Mouse (Mus musculus): Measurements from ENCODE around the gene Bace2. TPM values are rescaled to one million over a fixed set of nuclear protein-coding genes. Genes with fewer than 3 reads are reported as not detected.

Bace2 gene
- polyA plus RNA-seq, 1 experiment: 2.2 TPM

DNA sequence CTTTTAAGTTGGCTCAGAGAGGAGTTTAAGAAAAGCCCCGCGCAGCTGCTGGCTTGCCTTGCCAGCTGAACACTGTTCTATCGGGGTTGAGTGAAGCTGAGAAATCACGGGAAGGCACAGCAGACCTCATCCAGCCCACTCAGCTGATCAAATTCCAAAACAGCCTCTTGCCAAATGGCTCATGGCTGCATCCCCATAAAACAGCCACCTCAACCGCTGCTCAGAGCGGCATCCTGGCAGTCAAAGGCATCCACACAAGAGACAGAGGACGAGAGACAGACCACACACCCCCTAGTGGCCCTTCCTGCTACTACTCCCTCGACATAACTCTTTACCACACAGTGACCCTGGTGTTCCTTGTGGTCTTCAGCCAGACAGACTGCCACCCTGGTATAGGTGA lies 30.6 kb upstream of the Bace2 start:
- no peaks in the 10 kb centered on the region for H3K27me3 ChIP-seq (ENCODE audit: control insufficient read depth, insufficient read depth, low read length)
- no peak overlapping the region for H3K27ac ChIP-seq (ENCODE audit: insufficient read depth, low read length)
- no peak for DNase-seq
- H3K4me1 ChIP-seq (ENCODE audit: control insufficient read depth, insufficient read depth, low read length): no peaks in the 10 kb centered on the region
- H3K4me3 ChIP-seq (replicated peaks; ENCODE audit: insufficient read depth, low read depth, low read length): no peak overlapping the region
- 10% methylated on average over 8 of the region's 8 CpGs for WGBS
- no peak for TF ChIP-seq POLR2A (IDR thresholded peaks at IDR 0.05; ENCODE audit: borderline replicate concordance, insufficient read depth, low read length)
- TF ChIP-seq CTCF (IDR thresholded peaks at IDR 0.05; ENCODE audit: borderline replicate concordance, insufficient read depth, low read depth, low read length): peak; percentile 11; the same call in 1 of the 2 replicates

DNA sequence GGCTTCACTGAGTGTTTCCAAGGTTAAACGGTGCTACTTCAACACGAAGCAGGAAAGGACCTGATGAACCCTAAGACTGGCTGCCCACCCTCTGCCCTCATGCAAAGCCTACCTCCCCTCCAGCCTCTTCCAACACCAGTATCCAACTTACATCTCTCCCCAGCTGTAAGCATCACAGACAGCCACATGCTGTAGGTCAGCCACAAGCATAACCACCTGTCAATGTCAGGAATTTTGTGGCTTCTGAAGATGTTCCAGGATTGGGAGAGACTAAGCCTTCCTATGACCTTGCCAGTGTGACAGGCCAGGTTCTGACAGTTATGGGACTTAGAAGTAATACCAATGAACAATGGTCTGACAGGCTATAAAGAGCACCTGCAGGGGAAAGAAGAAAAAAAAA lies 27.9 kb upstream of the Bace2 start:
- no peak overlapping the region for H3K4me3 ChIP-seq (replicated peaks; ENCODE audit: insufficient read depth, low read depth, low read length)

DNA sequence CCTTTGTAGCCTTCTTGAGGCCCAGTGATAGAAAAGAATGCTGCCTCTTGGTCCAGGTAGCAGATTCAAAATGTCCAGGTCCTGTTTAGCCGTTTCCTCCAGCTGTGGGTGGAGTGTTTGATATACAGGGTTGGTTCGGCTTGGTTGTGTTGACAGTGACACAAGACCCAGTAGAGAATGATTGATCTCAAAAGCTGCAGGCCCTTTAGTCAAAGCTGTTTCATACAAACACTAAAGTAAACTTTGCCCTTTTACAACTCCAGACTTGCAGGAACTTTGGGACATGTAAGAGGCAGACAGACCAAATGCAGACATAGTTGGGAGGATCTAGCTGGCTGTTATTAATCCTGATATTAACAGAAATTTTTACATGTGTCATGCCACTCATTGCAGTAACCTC lies 3.5 kb upstream of the Bace2 start:
- no peak overlapping the region for H3K4me3 ChIP-seq (replicated peaks; ENCODE audit: insufficient read depth, low read depth, low read length)
- peaks cover 5% of the 10 kb centered on the region; the same call in 1 of the 2 replicates for H3K27me3 ChIP-seq (ENCODE audit: control insufficient read depth, insufficient read depth, low read length)
- no peak overlapping the region for H3K27ac ChIP-seq (ENCODE audit: insufficient read depth, low read length)
- DNase-seq: no peak
- 89% methylated on average over 2 of the region's 2 CpGs for WGBS
- TF ChIP-seq POLR2A (IDR thresholded peaks at IDR 0.05; ENCODE audit: borderline replicate concordance, insufficient read depth, low read length): no peak
- TF ChIP-seq CTCF (IDR thresholded peaks at IDR 0.05; ENCODE audit: borderline replicate concordance, insufficient read depth, low read depth, low read length): no peak
- peaks cover 6% of the 10 kb centered on the region for H3K4me1 ChIP-seq (ENCODE audit: control insufficient read depth, insufficient read depth, low read length)

More for the DNA sequence above, 27.9 kb upstream of the Bace2 start:
- Histone ChIP-seq H3K4me1 (ENCODE audit: control insufficient read depth, insufficient read depth, low read length) (no peaks in the 10 kb centered on the region), H3K27ac (ENCODE audit: insufficient read depth, low read length) (no peak overlapping the region), H3K27me3 (ENCODE audit: control insufficient read depth, insufficient read depth, low read length) (no peaks in the 10 kb centered on the region)
- no peak for TF ChIP-seq CTCF (IDR thresholded peaks at IDR 0.05; ENCODE audit: borderline replicate concordance, insufficient read depth, low read depth, low read length)
- TF ChIP-seq POLR2A (IDR thresholded peaks at IDR 0.05; ENCODE audit: borderline replicate concordance, insufficient read depth, low read length): no peak
- no peak for DNase-seq
- 83% methylated on average over 2 of the region's 2 CpGs for WGBS

DNA sequence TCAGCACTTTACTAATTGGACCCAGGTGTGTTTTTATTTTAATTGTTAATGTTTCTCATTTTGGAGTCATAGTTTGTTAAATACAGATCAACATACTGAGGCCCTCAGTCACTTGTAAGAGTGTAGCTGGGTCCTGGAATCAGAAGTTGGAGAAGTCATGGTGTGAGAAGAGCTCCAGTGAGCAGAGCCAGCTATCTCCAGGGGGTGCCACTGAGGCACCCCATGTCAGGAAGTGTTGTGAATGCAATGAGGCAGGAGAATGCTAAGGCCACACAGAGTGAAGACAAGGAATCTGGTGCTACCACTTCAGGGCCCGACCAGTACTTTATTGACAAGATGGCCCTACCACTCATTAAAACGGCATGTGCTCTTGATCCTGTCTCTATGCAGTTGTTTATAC lies 1.9 kb upstream of the Bace2 start:
- TF ChIP-seq CTCF (IDR thresholded peaks at IDR 0.05; ENCODE audit: borderline replicate concordance, insufficient read depth, low read depth, low read length) (no peak), POLR2A (IDR thresholded peaks at IDR 0.05; ENCODE audit: borderline replicate concordance, insufficient read depth, low read length) (no peak)
- H3K4me1 ChIP-seq (ENCODE audit: control insufficient read depth, insufficient read depth, low read length): peaks cover 6% of the 10 kb centered on the region
- DNase-seq: no peak
- WGBS: 84% methylated on average over 2 of the region's 2 CpGs
- H3K4me3 ChIP-seq (replicated peaks; ENCODE audit: insufficient read depth, low read depth, low read length): no peak overlapping the region
- H3K27me3 ChIP-seq (ENCODE audit: control insufficient read depth, insufficient read depth, low read length): peaks cover 5% of the 10 kb centered on the region; the same call in 1 of the 2 replicates
- no peak overlapping the region for H3K27ac ChIP-seq (ENCODE audit: insufficient read depth, low read length)

DNA sequence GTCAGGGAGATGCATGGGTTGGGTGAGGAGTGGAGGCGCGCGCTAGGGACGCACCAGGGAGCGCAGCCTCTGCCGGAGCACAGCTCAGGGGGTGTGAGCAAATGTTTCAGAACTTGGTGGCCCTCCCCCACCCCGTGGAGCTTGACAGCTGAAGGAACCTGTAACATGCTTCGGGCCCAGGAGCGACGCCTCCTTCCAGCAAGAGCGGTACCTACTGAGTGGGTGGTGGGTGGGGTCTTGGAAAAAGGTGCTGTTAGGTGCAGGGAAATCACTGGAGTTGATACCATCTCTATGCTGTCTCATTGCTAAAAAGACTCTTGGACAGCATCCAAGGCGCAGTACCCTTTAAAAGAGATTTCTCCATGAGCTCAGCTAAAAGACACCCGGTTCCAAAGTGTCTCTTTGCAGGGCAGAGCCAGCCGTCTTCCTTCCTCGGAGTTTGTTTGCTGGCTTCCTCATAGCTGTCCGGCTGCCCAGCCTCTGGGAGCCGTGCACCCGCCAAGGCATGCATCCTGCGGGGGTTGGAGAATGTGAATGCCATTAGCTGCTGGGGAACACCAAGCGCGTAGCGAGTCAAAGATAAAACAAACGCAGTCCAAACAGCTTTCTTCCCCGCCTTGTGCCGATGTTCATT lies 763 bp downstream of the Bace2 start:
- Histone ChIP-seq H3K27me3 (ENCODE audit: control insufficient read depth, insufficient read depth, low read length) (peaks cover 5% of the 10 kb centered on the region; the same call in 1 of the 2 replicates), H3K27ac (ENCODE audit: insufficient read depth, low read length) (no peak overlapping the region), H3K4me3 (replicated peaks; ENCODE audit: insufficient read depth, low read depth, low read length) (peak overlapping the region; percentile 8), H3K4me1 (ENCODE audit: control insufficient read depth, insufficient read depth, low read length) (peaks cover 6% of the 10 kb centered on the region)
- TF ChIP-seq POLR2A (IDR thresholded peaks at IDR 0.05; ENCODE audit: borderline replicate concordance, insufficient read depth, low read length): no peak
- TF ChIP-seq CTCF (IDR thresholded peaks at IDR 0.05; ENCODE audit: borderline replicate concordance, insufficient read depth, low read depth, low read length): no peak
- peak; percentile 4 to 9 for DNase-seq
- WGBS: 2% methylated on average over 25 of the region's 25 CpGs

DNA sequence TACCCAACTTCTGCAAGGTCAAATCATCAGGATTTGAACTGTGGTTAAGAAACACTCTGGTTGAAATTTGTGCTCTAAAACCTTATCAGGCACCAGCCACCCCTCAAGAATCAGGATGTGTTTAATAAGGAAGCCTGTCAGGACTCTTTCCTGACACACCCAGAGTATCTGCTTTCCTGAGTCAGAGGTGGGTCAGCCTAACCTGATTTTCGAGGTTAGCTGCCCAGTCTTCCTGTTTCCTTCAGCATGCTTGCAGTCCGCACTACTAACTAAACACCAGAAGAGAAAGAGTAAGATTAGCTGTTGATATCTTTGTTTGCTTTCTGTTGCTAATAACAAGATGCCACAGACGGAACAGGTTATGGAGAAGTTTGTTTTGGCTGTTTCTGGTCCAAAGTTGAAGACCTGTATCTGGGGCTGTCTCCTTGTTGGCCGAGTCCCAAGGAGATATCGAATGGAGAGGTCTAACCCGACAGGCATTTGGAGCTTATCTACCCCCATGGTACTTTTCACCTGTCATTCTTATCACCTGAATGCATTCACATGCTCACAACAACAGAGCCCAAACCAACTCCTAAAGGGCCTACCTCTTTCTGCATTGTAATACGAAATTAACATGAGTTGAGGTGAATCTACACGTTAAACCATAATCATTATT lies 5.8 kb downstream of the Bace2 start:
- Histone ChIP-seq H3K4me1 (ENCODE audit: control insufficient read depth, insufficient read depth, low read length) (peaks cover 3% of the 10 kb centered on the region), H3K4me3 (replicated peaks; ENCODE audit: insufficient read depth, low read depth, low read length) (no peak overlapping the region), H3K27ac (ENCODE audit: insufficient read depth, low read length) (no peak overlapping the region), H3K27me3 (ENCODE audit: control insufficient read depth, insufficient read depth, low read length) (no peaks in the 10 kb centered on the region)
- WGBS: 90% methylated on average over 8 of the region's 8 CpGs
- DNase-seq: no peak
- no peak for TF ChIP-seq CTCF (IDR thresholded peaks at IDR 0.05; ENCODE audit: borderline replicate concordance, insufficient read depth, low read depth, low read length)
- TF ChIP-seq POLR2A (IDR thresholded peaks at IDR 0.05; ENCODE audit: borderline replicate concordance, insufficient read depth, low read length): no peak

DNA sequence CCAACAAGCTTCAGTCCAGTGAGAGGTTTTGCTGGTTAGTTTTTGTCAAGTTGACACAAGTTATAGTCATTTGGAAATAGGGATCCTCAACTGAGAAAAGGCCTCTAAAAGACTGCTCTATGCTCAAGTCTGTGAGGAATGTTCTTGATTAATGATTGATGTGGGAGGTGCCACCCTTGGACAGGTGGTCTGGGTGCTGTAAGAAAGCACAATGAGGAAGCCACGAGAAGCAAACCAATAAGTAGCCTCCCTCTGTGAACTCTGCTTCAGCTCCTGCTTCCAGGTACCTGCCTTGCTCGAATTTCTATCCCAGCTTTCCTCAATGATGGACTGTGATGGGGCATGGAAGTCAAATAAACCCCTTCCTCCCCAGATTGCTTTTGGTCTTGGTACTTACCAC lies 9.6 kb downstream of the Bace2 start:
- H3K27ac ChIP-seq (ENCODE audit: insufficient read depth, low read length): no peak overlapping the region
- TF ChIP-seq POLR2A (IDR thresholded peaks at IDR 0.05; ENCODE audit: borderline replicate concordance, insufficient read depth, low read length): no peak
- TF ChIP-seq CTCF (IDR thresholded peaks at IDR 0.05; ENCODE audit: borderline replicate concordance, insufficient read depth, low read depth, low read length): no peak
- no peak overlapping the region for H3K4me3 ChIP-seq (replicated peaks; ENCODE audit: insufficient read depth, low read depth, low read length)
- H3K27me3 ChIP-seq (ENCODE audit: control insufficient read depth, insufficient read depth, low read length): no peaks in the 10 kb centered on the region
- no peaks in the 10 kb centered on the region for H3K4me1 ChIP-seq (ENCODE audit: control insufficient read depth, insufficient read depth, low read length)
- 56% methylated on average over 2 of the region's 2 CpGs for WGBS
- DNase-seq: no peak

DNA sequence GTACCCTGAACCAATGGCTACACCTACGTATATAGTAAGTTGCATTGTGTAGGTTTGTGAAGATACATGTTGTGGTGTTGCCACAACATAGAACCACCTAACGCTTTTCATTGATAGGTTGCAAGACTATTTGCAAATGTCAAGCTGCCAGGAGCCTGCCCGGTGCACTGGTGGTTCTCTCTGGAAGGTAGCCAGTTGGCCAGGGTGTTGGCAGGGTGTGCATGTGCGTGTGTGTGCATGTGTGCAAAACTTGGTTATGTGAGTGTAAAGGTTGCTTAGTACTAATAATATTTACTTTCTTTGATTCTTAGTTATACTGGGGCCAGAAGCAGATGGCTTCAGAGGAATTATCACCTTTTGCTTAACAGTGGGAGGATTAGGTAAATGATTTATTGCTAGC lies 13.7 kb downstream of the Bace2 start:
- TF ChIP-seq POLR2A (IDR thresholded peaks at IDR 0.05; ENCODE audit: borderline replicate concordance, insufficient read depth, low read length) (no peak), CTCF (IDR thresholded peaks at IDR 0.05; ENCODE audit: borderline replicate concordance, insufficient read depth, low read depth, low read length) (no peak)
- H3K27ac ChIP-seq (ENCODE audit: insufficient read depth, low read length): no peak overlapping the region
- H3K27me3 ChIP-seq (ENCODE audit: control insufficient read depth, insufficient read depth, low read length): no peaks in the 10 kb centered on the region
- DNase-seq: peak in 1 of 2 experiments; percentile 4
- H3K4me1 ChIP-seq (ENCODE audit: control insufficient read depth, insufficient read depth, low read length): no peaks in the 10 kb centered on the region
- H3K4me3 ChIP-seq (replicated peaks; ENCODE audit: insufficient read depth, low read depth, low read length): no peak overlapping the region
- 38% methylated on average over 4 of the region's 4 CpGs for WGBS
